Mouse (Mus musculus) adipocyte (in vitro differentiated cells): ENCODE results near the gene Sh3rf1.
A peak's percentile ranks its signal among the peaks of the same experiment; 100 is the strongest.

ENCODE experiments used
- DNase-seq: peaks from one replicate; pipeline ENCODE4 v3.0.0-alpha.2; 2016; ENCODE audit warnings: low spot score

Gene Sh3rf1

DNA sequence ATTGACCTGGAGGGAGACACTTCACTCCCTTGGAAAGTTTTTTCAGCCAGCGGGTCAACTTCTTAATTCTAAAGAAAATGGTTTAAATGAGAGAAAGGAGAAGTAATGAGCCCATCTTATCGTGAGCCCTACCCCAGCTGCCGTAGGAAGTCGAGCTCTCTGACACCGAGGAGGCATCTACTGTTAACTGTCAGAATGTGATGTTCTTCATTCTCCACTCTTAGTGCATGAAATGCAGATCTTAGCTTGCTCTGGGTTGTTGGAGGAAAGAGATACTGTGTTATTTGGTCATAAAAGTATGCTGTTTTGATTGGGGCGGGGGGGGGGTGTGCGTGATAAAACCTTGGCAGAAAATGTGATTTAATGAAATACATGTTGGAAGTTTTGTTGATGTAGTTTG, 62.7 kb downstream of the Sh3rf1 start:
- no peak for DNase-seq

DNA sequence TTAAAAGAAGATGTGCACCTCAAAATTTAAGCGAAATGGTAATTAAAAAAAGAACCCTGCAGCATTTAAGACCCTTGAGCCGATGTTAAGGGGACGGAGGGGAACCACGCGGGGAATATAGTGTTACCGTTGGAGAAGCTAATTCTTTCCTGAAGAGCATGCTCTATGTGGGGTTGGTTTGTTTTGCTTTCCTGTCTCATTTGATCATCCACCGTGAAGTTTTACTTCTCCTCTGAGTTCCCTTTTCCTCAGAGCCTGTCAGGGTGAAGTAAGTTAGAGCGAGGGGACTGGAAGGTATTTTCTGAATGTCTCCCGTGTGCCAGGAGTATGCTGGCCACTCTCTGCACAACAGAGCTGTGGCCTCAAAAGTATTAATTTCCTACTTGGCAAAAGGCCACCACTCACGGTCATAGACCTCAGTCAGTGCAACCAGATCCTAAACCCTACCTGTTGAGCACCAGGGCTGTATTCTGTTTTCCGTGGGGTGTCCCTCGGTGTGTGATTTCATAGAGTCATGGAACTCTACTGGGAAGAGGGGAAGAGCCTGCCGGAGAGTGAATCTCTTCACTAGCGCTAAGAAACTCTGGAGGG, 63.2 kb downstream of the Sh3rf1 start:
- no peak for DNase-seq

DNA sequence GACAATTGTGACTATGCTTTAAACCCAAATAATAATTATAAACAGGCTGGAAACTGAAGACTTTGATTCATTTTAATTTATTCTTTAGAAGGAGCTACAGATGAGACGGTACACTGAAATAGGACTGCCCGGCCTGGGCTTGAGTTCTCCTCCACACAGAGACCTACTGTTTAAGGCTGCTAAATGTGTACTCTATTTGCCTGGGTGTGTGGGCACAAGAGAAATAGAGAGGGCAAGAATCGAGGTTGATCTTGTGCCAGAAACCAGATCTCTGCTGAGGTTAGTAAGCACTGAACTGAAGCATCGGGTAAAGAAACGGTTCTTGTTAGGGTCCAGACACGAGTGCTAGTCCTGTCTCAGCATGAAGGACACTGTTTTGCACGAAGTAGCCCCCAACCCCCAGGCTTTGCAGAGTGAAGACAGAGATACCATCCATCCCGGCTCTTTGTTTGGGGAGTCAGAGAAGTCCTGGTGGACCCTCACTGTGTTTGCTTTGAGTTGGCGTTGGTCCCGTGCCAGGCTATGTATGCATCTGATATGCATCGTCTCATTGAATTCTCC, 64.4 kb downstream of the Sh3rf1 start:
- no peak for DNase-seq

DNA sequence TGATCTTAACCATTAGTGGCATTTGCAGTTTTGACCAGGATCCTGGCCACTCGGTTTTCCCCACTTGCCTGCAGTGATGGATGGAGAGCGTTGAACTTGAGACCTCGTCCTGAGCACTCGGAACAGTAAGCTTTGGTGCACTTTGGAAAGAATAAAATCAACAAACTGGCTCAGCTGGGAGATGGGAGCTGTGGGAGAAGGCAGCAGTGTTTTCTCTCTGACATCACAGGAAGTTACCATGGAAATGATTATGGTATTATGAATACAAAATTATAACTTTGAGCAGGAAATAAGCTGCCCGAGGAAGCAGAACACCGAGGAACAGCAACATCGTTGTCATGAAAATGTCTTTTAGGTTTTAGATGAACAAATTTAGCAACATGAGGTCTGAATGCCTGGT, 65.0 kb downstream of the Sh3rf1 start:
- no peak for DNase-seq

DNA sequence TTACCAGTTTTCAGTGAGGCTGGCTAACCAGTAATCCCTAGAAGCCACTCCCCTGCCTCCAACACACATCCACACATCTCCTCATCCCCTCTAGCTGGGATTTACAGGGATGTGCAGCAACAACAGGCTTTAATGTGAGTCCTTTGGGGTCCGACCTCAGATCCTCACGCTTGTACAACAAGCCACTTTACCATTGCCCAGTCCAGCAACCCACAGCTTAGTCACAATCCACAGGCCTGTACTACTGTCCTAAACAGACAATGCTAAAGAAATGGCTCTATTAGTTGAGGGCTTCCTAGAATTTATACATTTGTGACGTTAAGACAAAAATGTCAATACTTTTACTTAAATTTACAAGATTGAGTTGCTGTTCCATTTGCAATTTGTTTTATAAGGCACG, 71.4 kb downstream of the Sh3rf1 start:
- DNase-seq, result no peak

DNA sequence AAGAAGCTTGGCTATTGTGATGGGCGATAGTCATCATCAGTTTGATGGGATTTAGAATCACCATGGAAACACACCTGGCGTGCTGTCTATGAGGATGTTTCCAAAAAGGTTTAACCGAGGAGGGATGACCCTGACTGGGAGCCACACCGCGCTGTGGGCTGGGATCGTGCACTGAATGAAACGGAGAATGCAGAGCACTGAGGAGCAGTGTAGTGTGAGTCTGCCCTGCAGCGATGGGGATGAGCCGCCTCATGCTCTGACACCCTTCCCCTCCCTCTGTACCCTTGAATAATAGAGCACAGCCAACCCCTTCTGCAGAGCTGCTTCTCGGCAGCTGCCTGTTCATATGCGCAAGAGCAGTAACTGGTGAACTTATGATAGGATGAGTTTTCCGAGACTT, 71.8 kb downstream of the Sh3rf1 start:
- DNase-seq, result no peak

DNA sequence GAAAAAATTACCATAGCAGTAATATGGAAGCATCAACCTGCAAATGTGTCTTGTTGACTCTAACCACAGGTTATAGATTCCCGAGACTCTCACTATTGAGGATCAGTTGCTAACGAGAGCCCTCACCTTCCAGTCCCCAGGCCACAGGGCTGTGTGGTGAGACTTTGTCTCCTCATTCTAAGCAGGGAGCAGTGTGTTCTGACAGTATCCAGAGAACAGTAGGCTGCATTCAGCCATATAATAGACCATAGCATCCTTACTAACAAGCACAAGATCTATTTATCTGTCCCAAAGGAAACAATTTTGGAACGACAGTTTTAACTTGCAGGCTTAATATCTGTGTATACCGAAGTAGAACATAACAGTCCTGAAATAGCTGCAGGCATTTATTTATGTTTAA, 75.2 kb downstream of the Sh3rf1 start:
- no peak for DNase-seq

DNA sequence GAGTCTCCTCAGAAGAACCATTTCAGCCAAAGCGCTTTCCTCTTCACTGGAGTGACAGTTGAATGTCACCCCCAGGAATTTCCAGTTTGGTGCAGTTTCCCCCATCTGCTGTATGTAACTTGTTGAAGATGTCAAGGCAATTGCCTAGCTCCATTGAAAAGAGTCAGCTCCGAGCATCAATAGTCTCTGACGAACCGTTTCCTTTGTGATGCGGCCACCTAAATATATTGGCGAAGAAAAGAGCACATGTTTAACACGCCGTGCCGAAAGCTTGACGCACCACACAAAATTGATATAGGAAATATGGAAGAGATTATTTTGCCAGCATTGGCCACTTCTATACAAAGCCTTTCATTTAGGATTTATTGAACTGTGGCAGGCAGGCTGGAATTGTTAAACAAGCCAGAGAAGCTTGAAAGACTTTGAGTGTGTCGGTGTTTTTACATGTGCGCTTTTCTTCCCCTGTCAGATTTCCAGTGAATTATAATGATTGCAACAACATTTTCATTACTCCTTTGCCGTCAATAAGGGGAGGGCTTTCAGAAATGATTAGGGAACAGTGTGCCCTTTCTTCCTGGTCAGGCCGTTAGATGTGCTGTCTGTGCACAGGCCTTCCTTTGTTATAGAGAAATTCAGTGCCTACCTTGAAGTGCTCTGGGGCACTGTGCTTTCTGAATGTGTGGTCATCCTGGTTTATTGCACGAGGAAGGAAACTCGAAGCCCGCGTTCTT, 77.8 kb downstream of the Sh3rf1 start:
- no peak for DNase-seq

DNA sequence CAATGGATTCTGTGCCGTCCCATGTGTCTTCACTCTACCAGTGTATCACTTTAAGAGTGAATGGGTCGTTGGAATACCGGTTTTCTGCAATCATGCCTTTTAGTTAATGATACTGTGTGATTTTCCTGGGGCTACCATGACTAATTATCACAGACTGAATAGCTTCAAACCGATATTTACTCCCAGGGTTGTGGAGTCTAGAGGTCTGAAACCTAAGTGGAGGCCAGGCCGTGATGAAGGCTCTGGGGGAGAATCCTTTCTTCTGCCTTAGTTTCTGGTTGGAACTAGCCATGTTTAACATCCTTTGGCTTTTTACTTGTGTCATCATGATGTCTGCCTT, 78.3 kb downstream of the Sh3rf1 start:
- no peak for DNase-seq

DNA sequence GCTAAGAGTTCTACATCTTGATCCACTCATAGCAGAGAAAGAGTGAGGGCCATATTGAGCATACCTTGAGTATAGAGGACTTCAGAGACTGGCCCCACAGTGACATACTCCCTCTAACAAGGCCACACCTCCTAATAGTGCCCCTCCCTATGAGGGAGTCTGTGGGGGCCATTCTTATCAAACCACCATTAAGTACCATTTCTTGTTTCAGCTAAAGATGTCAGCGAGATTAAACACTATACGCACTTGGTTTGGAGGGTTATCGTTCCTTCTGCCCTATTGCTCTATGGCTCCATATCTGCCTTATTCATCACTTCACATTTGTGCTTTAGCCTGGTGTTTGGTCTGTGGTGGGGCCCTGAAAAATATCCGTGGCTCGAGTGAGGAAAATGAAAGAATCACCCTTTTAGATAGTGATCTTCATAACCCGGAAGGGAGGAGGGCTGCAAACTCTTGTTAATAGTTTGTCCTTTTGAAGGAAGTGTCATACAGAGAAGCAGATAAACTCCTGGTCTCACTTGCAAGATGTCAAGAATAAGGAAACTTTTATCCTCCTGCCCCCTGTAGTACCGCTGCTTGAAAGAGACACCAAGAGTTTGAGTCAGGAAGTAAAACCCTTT, 81.9 kb downstream of the Sh3rf1 start:
- DNase-seq, result no peak

DNA sequence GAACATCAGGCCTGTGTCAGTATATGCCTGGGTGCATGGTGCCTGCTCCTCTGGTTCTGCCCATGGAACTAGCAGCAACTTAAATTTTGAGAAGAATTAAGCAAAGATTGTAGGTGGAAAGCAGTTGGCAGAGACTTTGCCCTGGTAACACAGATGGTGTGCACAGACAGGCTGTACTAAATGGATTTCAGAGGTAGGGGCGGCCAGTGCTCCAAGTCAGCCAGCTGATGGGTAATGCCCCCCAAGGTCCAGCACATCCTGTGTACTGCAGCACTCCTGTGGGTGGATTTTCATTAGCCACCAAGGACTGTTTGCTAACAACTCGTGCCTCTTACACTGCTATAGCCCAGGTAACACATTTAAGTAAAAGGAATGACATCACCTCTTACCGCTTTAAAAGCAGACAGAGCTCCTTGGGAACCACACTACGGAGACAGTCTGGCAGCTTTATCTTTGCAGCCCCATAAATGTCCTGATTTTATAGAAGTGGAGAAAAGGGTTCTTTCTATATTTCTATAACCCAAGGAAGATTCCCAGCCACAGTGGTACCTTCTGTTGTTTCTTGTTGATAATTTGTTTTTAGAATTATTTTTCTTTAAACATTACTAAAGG, 82.9 kb downstream of the Sh3rf1 start:
- DNase-seq, result no peak

DNA sequence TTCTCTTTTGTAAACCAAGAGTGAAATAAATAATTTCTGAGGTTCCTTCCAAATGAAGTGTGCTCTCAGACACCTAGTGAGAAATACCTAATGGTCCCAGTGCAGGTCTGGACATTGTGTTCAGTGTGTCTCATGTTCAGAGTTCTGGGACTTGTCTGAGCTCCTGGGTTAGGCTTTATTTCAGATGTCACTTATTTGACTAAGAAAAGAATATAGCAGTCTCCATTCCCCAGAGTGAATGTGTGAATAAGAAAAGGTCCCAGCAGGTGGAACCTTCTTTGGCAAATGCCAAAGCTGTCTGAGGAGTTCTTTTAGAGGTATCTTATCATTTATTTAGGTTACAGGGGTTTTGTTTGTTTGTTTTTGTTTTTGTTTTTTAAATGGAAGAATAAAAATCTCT, 85.2 kb downstream of the Sh3rf1 start:
- no peak for DNase-seq

DNA sequence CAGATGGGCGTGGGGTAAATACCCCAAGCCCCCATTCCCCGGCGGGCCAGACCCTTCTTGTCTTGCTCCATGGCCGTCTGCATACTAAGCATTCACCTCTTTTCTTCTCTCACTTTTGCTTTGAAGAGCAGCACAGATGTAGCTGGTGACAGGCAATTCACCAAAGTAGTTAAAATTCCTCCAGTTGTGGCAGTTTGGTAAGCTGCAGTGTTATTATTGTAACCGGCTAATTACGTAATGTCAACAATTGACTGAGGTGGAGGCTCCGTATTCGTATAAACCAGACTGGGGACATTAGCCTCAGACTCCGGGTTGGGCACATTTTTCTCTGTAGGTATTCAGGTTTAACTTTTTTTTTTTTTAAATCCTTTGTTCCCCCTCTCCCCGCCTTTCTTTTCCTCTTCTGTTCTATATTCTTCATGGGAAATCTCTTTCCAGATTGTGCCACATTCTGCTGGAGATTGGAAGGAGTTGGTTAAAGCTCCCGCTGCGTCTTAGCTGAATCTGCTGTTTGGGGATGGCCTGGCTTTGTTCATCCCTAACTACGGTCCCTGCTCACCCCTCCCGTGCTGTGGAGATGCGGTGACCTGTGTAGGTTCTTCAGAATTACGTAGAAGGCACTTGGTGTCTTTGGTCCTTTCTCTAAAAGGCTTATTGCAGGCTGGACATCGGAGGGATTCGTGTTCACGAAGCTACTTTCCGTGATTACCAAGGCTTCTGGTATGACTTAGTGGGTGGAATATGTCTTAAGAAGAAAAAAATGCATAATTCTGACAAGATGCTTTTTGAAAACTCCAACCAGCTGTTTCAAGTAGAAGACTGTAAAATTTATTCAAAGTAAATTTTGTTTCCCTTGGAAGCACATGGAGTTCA, 86.1 kb downstream of the Sh3rf1 start:
- no peak for DNase-seq

DNA sequence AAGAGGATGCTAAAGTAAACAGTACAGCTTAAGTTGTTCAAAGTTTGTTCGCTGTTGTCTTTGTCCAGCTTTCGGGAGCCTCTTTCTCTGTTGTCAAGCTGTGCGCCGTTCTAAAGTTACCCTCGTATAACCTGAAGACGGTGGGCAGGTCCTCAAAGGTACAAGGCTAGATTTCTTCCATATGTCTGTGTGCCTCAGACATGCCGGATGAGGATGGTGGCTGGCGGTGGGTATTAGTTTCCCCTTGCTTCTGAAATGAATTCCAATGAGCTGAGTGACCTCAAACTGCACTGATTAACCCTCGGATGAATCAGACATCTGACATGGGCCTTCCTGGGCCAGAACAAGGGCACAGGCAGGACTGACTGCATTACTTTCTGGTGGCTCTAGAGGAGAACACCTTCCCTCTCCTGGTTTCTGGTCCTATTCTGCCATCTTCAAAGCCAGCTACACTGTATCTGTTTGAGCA, 86.8 kb downstream of the Sh3rf1 start:
- no peak for DNase-seq

DNA sequence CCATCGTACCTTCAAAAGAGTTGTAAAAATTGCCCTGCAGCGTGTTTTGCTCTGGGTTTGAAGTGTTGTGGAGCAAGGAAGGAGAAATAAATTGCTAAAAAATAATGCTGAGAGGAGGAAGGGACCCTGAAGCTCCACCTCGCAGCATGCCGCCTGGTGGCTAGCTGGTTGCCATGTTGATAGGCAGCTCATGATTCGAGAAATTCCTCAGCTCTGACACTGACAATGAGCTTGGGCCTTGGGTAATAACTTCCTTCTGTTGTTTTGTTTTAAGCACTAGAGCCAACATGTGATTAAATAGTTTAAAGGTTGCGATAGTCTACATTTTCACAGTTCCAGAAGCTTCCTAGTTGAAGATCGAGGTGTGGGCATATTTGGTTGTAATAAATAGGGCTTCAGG, 89.3 kb downstream of the Sh3rf1 start:
- DNase-seq, result peak; percentile 50

DNA sequence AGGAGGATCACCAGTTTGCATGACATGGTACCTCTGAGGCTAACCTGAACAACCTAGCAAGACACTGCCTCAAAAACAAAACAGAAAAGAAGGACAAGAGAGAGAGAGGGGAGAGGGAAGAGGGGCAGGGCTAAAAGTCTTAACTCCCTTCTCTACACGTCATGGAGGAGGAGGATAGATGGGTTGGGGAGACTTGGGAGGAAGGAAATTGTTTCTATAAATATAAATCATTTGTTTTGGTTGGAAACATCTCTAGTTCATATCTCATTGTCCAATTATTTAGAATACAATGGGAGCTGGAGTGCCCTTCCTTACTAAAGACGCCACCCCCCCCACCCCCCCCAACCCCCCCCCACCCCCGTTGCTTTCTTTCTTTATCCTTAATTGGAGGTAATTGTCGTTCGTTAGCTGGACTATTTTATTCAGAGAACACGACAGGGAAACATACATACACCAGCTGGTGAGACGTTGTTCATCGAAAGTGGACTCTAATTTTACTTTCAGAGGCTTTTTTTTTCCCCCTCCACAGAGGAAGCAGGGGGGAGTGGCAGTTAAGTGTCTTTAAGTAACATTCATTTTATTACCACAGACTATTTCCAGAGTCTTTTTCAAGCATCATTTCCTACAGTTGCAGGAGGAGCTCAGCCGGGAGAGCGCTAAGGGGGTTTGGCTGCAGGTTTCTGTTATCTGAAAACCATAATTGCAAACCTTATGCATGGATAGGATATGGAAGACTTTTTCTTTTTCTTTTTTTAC, 92.5 kb downstream of the Sh3rf1 start:
- no peak for DNase-seq

DNA sequence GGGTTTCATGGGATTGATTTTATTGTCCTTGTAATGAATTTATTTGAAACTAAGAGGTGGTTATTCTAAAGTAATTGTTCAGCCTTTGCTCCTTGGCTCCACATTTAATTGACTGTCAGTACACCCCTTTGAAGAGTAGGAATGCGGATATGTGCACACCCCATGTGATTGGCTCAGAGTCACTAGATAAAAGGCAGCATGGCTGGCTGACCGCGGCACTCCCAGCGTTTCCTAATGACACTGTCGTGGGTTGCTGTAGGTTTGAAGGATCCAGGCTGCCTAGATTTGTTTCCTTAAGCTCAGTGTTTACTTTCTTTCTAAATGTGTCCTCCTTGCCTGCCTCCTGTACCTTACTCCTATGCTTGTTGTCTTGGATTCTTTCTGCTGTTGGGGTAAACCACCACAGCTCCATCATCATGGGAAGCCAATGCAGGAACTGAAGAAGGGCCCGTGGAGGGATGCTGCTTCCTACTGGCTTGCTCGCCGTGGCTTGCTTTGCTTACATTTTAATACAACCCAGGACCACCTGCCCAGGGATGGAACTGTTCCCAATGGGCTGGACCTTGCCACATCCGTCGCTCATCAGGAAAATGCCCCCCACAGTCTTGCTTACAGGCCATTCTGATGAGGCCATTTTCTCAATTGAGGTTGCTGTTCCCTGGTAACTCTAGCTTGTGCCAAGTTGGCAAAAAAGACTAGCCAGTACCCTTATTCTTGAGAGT, 93.3 kb downstream of the Sh3rf1 start:
- DNase-seq, result no peak

DNA sequence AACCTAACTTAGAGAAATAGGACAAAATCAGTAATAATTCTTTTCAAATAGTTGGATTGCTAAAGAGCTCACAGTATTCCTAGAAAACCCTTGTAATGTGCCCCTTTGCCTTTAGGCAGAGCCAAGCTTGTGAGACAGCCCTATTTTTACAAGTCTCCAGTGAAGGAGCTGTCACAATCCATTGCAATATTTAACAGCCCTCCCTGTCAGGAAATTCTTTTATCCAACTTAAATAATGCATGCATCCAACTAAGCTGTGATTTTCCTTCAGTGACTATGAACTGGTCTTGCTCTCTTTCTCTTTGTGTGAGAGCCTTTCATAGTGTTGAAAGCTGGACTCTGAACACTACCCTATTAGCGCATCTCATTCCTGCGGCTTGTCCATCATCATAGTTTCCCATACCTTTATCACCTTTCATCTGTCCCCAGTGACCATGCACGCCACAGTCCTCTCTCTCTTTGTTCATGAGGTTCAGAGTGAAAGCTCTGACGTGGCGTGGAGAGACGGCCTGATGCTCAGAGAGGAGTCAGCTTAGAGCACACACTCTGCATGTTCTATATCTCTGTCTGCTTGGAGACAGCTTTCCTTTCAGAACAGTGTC, 94.0 kb downstream of the Sh3rf1 start:
- peak; percentile 26 for DNase-seq

DNA sequence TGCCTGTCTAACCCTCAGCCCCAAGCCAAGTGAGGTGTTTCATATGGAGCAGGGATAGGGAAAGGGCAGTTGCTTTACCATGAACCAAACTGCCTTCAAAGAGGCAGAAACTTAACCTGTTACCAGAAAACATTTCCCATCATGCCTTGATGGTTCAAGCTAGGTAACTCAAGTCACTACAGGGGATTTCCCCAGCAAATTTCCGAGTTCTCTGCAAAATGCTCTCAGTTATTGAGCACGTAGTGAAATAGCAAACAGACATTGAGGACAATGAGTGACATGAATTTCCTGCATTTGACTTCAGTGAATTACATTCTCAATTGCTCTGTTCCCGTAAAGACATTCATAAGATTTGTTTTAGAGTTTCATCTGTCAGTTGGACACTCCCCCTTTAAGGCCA, 97.5 kb downstream of the Sh3rf1 start:
- no peak for DNase-seq

DNA sequence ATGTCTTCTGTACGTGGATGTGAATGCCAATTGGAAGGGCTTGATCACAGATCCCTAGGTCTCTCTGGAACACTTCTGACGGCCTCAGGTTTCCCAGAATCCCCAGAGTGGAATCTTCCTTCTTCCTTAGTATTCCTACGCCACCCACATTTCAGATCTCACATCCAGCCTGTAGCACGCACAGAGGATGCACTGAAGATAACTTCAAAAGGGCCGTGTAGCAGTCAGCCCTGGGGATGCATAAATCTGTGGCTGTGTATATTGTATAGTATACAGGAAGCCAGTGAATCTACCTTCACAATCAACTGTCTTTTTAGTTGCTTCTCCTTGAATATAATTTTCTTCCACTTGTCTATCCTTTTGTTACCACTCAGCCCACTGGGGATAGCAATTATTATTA, 98.1 kb downstream of the Sh3rf1 start:
- DNase-seq, result no peak
